Mouse (Mus musculus) spleen, adult 2 months (tissue): ENCODE measurements at regions not wholly inside any gene's neighbourhood (a gene's known extent, or its start where the extent isn't known, plus 50 kb on each side); places are given as distances from the start of the nearest gene placed in this dataset.
"Not testable (repeated sequence)": the region's sequence is repeated elsewhere in the genome, so short reads cannot be mapped to it uniquely, and the experiment has no call there.

Experiments used
- DNase-seq, 2 experiments: peaks; one replicate each; pipeline versions ENCODE4 v3.0.0 to v3.0.0-alpha.2; 2012 to 2021; ENCODE audit warnings: low spot score in 2 of 2, low read depth in 1 of 2
- H3K27ac ChIP-seq: fragments of 200-500 bp; 2 replicates; pipeline ENCODE4 v1.5.1; 2012; ENCODE audit warnings: low read length, inconsistent platforms; ENCODE audit not compliant: insufficient read depth
- H3K27me3 ChIP-seq: fragments of 200-500 bp; 2 replicates; pipeline ENCODE4 v1.6.1; 2012; ENCODE audit warnings: mild to moderate bottlenecking, moderate library complexity, low read length, inconsistent platforms; ENCODE audit not compliant: control insufficient read depth, insufficient read depth
- H3K36me3 ChIP-seq: fragments of 200-500 bp; 2 replicates; pipeline ENCODE4 v1.6.1; 2012; ENCODE audit warnings: mild to moderate bottlenecking, low read length, inconsistent platforms; ENCODE audit not compliant: control insufficient read depth, insufficient read depth
- H3K4me1 ChIP-seq: fragments of 200-500 bp; 2 replicates; pipeline ENCODE4 v1.6.1; 2011; ENCODE audit warnings: inconsistent platforms; ENCODE audit not compliant: control insufficient read depth, insufficient read depth, insufficient read length
- H3K4me3 ChIP-seq: fragments of 200-500 bp; 2 replicates; pipeline ENCODE4 v1.5.1; 2011; ENCODE audit warnings: mild to moderate bottlenecking, inconsistent platforms; ENCODE audit not compliant: insufficient read depth, insufficient read length; ENCODE audit errors: extremely low read depth
- CTCF ChIP-seq: fragments of 200-500 bp; IDR thresholded peaks from 2 replicates; pipeline ENCODE4 v1.5.1; 2011; ENCODE audit warnings: mild to moderate bottlenecking, inconsistent platforms; ENCODE audit not compliant: insufficient read depth, insufficient read length, insufficient replicate concordance; ENCODE audit errors: extremely low read depth
- POLR2A ChIP-seq: fragments of 200-500 bp; IDR thresholded peaks from 2 replicates; pipeline ENCODE4 v1.6.1; 2011; ENCODE audit warnings: low read depth, low read length, inconsistent platforms
- WGBS: fragments of 180-500 bp; shearing (Covaris S2); methylation state at CpG from one replicate; pipeline ENCODE4 v1.1.7; 2018; 5-methylcytosine and 5-hydroxymethylcytosine counted together

- no peaks in the 10 kb centered on the region for H3K4me1 ChIP-seq
- H3K36me3 ChIP-seq = no peaks in the 10 kb centered on the region
- 86% methylated on average over 1 of the region's 1 CpGs for WGBS
- no peak overlapping the region for H3K27ac ChIP-seq
- no peak for DNase-seq
- no peaks in the 10 kb centered on the region for H3K27me3 ChIP-seq
- H3K4me3 ChIP-seq = no peak overlapping the region
- no peak for TF ChIP-seq POLR2A
- no peak for TF ChIP-seq CTCF
Measured at GRCm38 (mm10) chr13:107562463-107562862, 481.8 kb upstream of the Smim15 start.

- no peaks in the 10 kb centered on the region for H3K36me3 ChIP-seq
- TF ChIP-seq POLR2A (no peak), CTCF (no peak)
- H3K27me3 ChIP-seq = no peaks in the 10 kb centered on the region
- WGBS = 78% methylated on average over 2 of the region's 2 CpGs
- H3K27ac ChIP-seq = no peak overlapping the region
- H3K4me1 ChIP-seq = no peaks in the 10 kb centered on the region
- no peak overlapping the region for H3K4me3 ChIP-seq
- DNase-seq = no peak
Measured at GRCm38 (mm10) chr13:107561529-107561928, 482.7 kb upstream of the Smim15 start.

- 87% methylated on average over 3 of the region's 3 CpGs for WGBS
- H3K4me1 ChIP-seq = no peaks in the 10 kb centered on the region
- no peak for DNase-seq
- H3K27ac ChIP-seq = no peak overlapping the region
- TF ChIP-seq CTCF = no peak
- TF ChIP-seq POLR2A = no peak
- no peak overlapping the region for H3K4me3 ChIP-seq
- no peaks in the 10 kb centered on the region for H3K36me3 ChIP-seq
- no peaks in the 10 kb centered on the region for H3K27me3 ChIP-seq
Measured at GRCm38 (mm10) chr13:107555958-107556357, 488.3 kb upstream of the Smim15 start.

GRCm38 (mm10) chr13:107554091-107554490 lies 490.2 kb upstream of the Smim15 start:
- no peak overlapping the region for H3K27ac ChIP-seq
- no peak for DNase-seq
- no peaks in the 10 kb centered on the region for H3K27me3 ChIP-seq
- H3K4me1 ChIP-seq = no peaks in the 10 kb centered on the region
- TF ChIP-seq POLR2A (no peak), CTCF (no peak)
- WGBS = 81% methylated on average over 3 of the region's 3 CpGs
- no peak overlapping the region for H3K4me3 ChIP-seq
- H3K36me3 ChIP-seq = no peaks in the 10 kb centered on the region

GRCm38 (mm10) chr13:107552165-107552564 lies 492.1 kb upstream of the Smim15 start:
- DNase-seq = no peak
- WGBS = 93% methylated on average over 4 of the region's 4 CpGs
- Histone ChIP-seq H3K4me1 (no peaks in the 10 kb centered on the region), H3K27me3 (no peaks in the 10 kb centered on the region), H3K27ac (no peak overlapping the region), H3K4me3 (no peak overlapping the region), H3K36me3 (no peaks in the 10 kb centered on the region)
- TF ChIP-seq POLR2A = no peak
- no peak for TF ChIP-seq CTCF

GRCm38 (mm10) chr13:107549995-107550394 lies 494.3 kb upstream of the Smim15 start:
- not testable (repeated sequence) for DNase-seq, H3K4me1 ChIP-seq, H3K4me3 ChIP-seq, H3K27ac ChIP-seq, H3K36me3 ChIP-seq, H3K27me3 ChIP-seq
- WGBS = 91% methylated on average over 7 of the region's 7 CpGs

- no peaks in the 10 kb centered on the region for H3K27me3 ChIP-seq
- no peak overlapping the region for H3K27ac ChIP-seq
- no peak for DNase-seq
- WGBS = 95% methylated on average over 7 of the region's 7 CpGs
- no peaks in the 10 kb centered on the region for H3K4me1 ChIP-seq
- no peak overlapping the region for H3K4me3 ChIP-seq
- no peaks in the 10 kb centered on the region for H3K36me3 ChIP-seq
- TF ChIP-seq POLR2A = no peak
- no peak for TF ChIP-seq CTCF
Measured at GRCm38 (mm10) chr13:107547073-107547472, 497.2 kb upstream of the Smim15 start.
